Mouse (Mus musculus): ENCODE measurements at regions not wholly inside any gene's neighbourhood (a gene's known extent, or its start where the extent isn't known, plus 50 kb on each side); places are given as distances from the start of the nearest gene placed in this dataset.
"Not testable (repeated sequence)": the region's sequence is repeated elsewhere in the genome, so short reads cannot be mapped to it uniquely, and the experiment has no call there.

GRCm38 (mm10) chrX:103129347-103129746 is 57.1 kb downstream of the Nap1l2 start:
- H3K4me2 ChIP-seq; H3K36me3 ChIP-seq; H3K4me3 ChIP-seq; ATAC-seq (ENCODE audit: low FRiP score, low read depth); H3K9ac ChIP-seq; H3K27ac ChIP-seq (replicated peaks); H3K9me3 ChIP-seq; H3K4me1 ChIP-seq (replicated peaks); H3K27me3 ChIP-seq: not testable (repeated sequence)
- WGBS = 76% methylated on average over 21 of the region's 21 CpGs

- H3K9ac ChIP-seq = no peak overlapping the region
- no peak overlapping the region for H3K4me2 ChIP-seq
- no peak overlapping the region for H3K4me3 ChIP-seq
- 12% methylated on average over 1 of the region's 1 CpGs for WGBS
- peaks cover 4% of the 10 kb centered on the region; the same call in 1 of the 2 replicates for H3K27me3 ChIP-seq
- ATAC-seq (ENCODE audit: low FRiP score, low read depth) = 0 out of 2 replicates have a peak, but pooled peaks have one; percentile 54
- H3K9me3 ChIP-seq = no peaks in the 10 kb centered on the region
- H3K27ac ChIP-seq (replicated peaks) = no peak overlapping the region
- no peaks in the 10 kb centered on the region for H3K36me3 ChIP-seq
- no peaks in the 10 kb centered on the region for H3K4me1 ChIP-seq (replicated peaks)
Measured at GRCm38 (mm10) chrX:103109181-103109580, 77.3 kb downstream of the Nap1l2 start.

- H3K9me3 ChIP-seq, H3K9ac ChIP-seq, H3K36me3 ChIP-seq: not testable (repeated sequence)
Measured at GRCm38 (mm10) chrX:103067730-103068621, 118.5 kb downstream of the Nap1l2 start.

GRCm38 (mm10) chrX:103067107-103067506 is 119.3 kb downstream of the Nap1l2 start:
- not testable (repeated sequence) for H3K9ac ChIP-seq; H3K27me3 ChIP-seq; H3K9me3 ChIP-seq; H3K36me3 ChIP-seq; H3K27ac ChIP-seq (replicated peaks); ATAC-seq (ENCODE audit: low FRiP score, low read depth); H3K4me2 ChIP-seq; H3K4me1 ChIP-seq (replicated peaks); H3K4me3 ChIP-seq
- no CpG with 5 or more reads among the region's 45 CpGs for WGBS

More at GRCm38 (mm10) chrX:103067730-103068621, 118.5 kb downstream of the Nap1l2 start:
- not testable (repeated sequence) for H3K27me3 ChIP-seq; H3K4me2 ChIP-seq; H3K4me3 ChIP-seq; H3K27ac ChIP-seq (replicated peaks); H3K4me1 ChIP-seq (replicated peaks)
- ATAC-seq (ENCODE audit: low FRiP score, low read depth) = peak; percentile 87
- WGBS = no CpG with 5 or more reads among the region's 50 CpGs

- 0 out of 2 replicates have a peak overlapping the region, but pooled peaks have one; percentile 42 for H3K27ac ChIP-seq (replicated peaks)
- WGBS = 15% methylated on average over 22 of the region's 22 CpGs
Measured at GRCm38 (mm10) chrX:103026256-103027028, 98.3 kb downstream of the 1700018G05Rik start.

GRCm38 (mm10) chrX:103025495-103025894 is 97.3 kb downstream of the 1700018G05Rik start:
- not testable (repeated sequence) for H3K36me3 ChIP-seq; ATAC-seq (ENCODE audit: low FRiP score, low read depth); H3K9ac ChIP-seq; H3K4me1 ChIP-seq (replicated peaks); H3K27ac ChIP-seq (replicated peaks); H3K27me3 ChIP-seq; H3K9me3 ChIP-seq; H3K4me3 ChIP-seq
- peak overlapping the region; percentile 54 for H3K4me2 ChIP-seq
- WGBS = 26% methylated on average over 3 of the region's 3 CpGs

More at GRCm38 (mm10) chrX:103026256-103027028, 98.3 kb downstream of the 1700018G05Rik start:
- Histone ChIP-seq H3K4me3 (peak overlapping the region; percentile 32), H3K36me3 (no peaks in the 10 kb centered on the region), H3K9ac (no peak overlapping the region), H3K27me3 (0 out of 2 replicates have a peak, but pooled peaks cover 3% of the 10 kb centered on the region), H3K9me3 (no peaks in the 10 kb centered on the region), H3K4me2 (peak overlapping the region; percentile 54), H3K4me1 (replicated peaks) (0 out of 2 replicates have a peak, but pooled peaks cover 4% of the 10 kb centered on the region)
- peak; percentile 81 for ATAC-seq (ENCODE audit: low FRiP score, low read depth)

GRCm38 (mm10) chrX:103013425-103014057 is 85.4 kb downstream of the 1700018G05Rik start:
- H3K4me2 ChIP-seq; H3K27me3 ChIP-seq; H3K27ac ChIP-seq (replicated peaks); H3K4me3 ChIP-seq; H3K36me3 ChIP-seq; H3K4me1 ChIP-seq (replicated peaks); H3K9me3 ChIP-seq; H3K9ac ChIP-seq: not testable (repeated sequence)
- no CpG with 5 or more reads among the region's 61 CpGs for WGBS
- 0 out of 2 replicates have a peak, but pooled peaks have one; percentile 6 for ATAC-seq (ENCODE audit: low FRiP score, low read depth)

- H3K9ac ChIP-seq; H3K4me1 ChIP-seq (replicated peaks); H3K27ac ChIP-seq (replicated peaks); H3K4me2 ChIP-seq; H3K4me3 ChIP-seq; H3K9me3 ChIP-seq; H3K27me3 ChIP-seq; H3K36me3 ChIP-seq: not testable (repeated sequence)
- WGBS = no CpG with 5 or more reads among the region's 56 CpGs
- ATAC-seq (ENCODE audit: low FRiP score, low read depth) = peak; percentile 89
Measured at GRCm38 (mm10) chrX:103012298-103013243, 84.4 kb downstream of the 1700018G05Rik start.

GRCm38 (mm10) chrX:102993956-102994355 is 65.8 kb downstream of the 1700018G05Rik start:
- not testable (repeated sequence) for H3K36me3 ChIP-seq; H3K27ac ChIP-seq (replicated peaks); ATAC-seq (ENCODE audit: low FRiP score, low read depth); H3K4me3 ChIP-seq; H3K9ac ChIP-seq; H3K27me3 ChIP-seq; H3K4me2 ChIP-seq; H3K9me3 ChIP-seq; H3K4me1 ChIP-seq (replicated peaks)
- WGBS = 79% methylated on average over 1 of the region's 3 CpGs

Measured in hindbrain, embryonic 15.5 days (tissue).